Mouse (Mus musculus) heart, adult 8-10 months (tissue): ENCODE results near the gene Slc24a3. TPM values are rescaled to one million over a fixed set of nuclear protein-coding genes. Genes with fewer than 3 reads are reported as not detected.

Source experiments
- DNase-seq: peaks from one replicate; pipeline ENCODE4 v3.0.0; 2022; ENCODE audit warnings: low spot score
- total RNA-seq, 4 experiments: library from RNA; stranded (reverse); gene quantifications; 2 replicates each; pipeline ENCODE4 v1.2.4; 2022

Slc24a3 gene
- total RNA-seq, 4 experiments from 2014 or later, result 1.7 to 2.4 (median 2.0) TPM

DNA sequence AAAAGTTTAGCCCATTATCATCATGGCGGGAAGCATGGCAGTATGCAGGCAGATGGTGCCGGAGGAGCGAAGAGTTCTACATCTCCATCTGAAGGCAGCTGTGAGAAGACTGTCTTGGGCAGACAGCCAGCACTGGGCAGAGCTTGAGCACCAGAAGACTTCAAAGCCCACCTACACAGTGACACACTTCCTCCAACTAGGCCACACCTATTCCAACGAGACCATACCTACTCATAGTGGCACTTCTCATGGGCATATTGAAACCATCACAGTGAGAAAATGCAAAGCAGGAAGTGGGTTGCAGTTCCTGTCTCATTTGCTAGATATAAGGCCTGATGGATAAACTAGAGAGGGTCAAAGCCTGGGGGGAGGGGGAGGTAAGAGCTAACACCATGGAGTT is 29.5 kb downstream of the Slc24a3 start:
- no peak for DNase-seq

- DNase-seq, result no peak
Observed at GRCm38 (mm10) chr2:145213587-145213986, 46.0 kb downstream of the Slc24a3 start.

DNA sequence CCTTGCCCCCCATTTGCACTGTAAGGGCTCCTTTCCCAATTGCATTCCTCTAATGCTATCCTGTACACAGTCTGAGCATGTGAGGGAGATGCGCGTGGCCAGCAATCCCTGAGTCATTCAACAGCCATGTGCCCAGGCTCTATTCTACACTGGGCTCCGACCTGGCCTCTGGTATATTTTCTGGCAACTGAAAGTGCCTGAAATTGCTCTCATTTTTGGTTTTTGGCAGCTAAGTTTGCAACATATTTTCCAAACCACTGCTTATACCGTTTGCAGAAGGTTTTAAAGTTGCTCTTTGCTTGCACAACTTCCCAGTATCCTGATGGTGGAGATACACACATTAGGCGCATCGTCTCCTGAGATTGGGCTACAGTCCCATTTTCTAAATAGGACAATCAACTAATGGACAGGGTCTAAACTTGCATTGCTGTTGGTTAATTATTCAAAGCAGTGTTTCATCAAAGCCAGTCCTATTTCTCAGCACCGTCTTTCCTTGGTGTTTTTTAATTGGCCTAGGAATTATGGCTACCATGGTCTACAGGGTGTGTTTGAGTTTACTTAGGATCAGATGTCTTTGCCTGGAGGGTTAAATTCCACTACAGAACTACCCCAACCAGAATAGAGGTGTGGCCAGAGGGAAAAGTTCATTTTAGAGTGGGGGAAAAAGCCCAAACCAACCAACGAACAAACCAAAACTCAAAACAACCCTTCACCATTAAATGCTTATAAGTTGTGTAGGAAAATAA is 46.7 kb downstream of the Slc24a3 start:
- no peak for DNase-seq

GRCm38 (mm10) chr2:145216580-145216979 is 49.0 kb downstream of the Slc24a3 start:
- DNase-seq, result no peak

- DNase-seq, result no peak
Observed at GRCm38 (mm10) chr2:145217422-145217821, 49.9 kb downstream of the Slc24a3 start.

DNA sequence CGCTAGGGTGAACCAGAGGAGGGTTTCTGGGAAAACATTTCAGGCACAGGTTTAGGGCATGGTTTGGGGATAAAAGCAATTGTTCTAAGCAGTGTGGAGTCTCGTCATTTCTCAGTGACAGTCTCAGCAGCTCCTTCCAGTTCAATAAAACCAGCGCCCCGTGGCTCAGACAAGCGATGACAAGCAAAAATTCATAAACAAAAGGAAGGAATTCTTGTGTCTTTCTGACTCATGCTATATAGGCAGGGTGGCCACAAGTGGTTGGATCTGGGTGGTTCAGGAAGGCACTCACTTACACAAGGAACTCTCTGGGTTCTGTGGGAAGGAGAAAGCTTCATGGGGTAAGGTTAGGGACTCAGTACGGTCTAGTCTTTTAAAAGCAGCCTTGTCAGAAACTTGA is 51.7 kb downstream of the Slc24a3 start:
- DNase-seq, result no peak

DNA sequence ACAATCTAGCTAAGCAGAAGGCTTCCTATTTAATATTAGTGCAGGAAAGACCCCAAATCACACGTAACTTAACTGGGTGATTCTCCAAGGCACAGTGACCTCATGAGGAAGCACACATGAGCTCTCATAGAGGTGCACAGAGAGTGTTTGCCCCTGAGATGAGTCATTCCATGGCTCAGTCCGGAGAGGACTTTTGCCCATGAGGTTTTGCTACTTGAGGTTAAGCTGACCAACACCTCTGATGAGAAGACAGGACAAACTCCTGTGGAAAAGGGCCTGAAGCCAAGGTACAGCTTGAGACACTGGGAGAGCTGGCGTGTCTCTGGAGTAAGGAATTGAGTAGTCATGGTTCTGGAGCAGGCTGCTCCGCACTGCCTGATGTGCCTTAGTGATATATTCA is 56.1 kb downstream of the Slc24a3 start:
- DNase-seq, result no peak

GRCm38 (mm10) chr2:145225640-145226039 is 58.1 kb downstream of the Slc24a3 start:
- no peak for DNase-seq

GRCm38 (mm10) chr2:145226100-145226499 is 58.5 kb downstream of the Slc24a3 start:
- no peak for DNase-seq

DNA sequence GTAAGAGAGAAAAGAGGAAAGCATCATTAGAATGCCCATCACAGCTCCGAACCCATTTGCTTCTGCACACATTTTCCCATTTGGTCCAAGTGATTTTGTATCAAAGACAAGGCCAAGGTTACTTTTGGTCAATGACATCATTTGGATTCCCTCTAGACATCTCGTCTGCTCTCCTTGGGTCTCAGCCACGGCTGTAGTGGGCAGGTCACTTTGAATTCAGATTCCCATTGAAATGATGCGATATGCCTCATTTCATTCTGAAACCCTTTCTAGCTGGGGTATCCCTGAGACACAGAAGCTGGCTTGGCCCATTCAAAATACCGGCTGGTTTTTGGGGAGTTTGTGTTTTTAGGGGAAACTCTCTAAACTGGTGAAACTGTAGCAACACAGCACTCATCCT is 59.8 kb downstream of the Slc24a3 start:
- no peak for DNase-seq

GRCm38 (mm10) chr2:145232764-145233484 is 65.4 kb downstream of the Slc24a3 start:
- DNase-seq, result peak; percentile 36

DNA sequence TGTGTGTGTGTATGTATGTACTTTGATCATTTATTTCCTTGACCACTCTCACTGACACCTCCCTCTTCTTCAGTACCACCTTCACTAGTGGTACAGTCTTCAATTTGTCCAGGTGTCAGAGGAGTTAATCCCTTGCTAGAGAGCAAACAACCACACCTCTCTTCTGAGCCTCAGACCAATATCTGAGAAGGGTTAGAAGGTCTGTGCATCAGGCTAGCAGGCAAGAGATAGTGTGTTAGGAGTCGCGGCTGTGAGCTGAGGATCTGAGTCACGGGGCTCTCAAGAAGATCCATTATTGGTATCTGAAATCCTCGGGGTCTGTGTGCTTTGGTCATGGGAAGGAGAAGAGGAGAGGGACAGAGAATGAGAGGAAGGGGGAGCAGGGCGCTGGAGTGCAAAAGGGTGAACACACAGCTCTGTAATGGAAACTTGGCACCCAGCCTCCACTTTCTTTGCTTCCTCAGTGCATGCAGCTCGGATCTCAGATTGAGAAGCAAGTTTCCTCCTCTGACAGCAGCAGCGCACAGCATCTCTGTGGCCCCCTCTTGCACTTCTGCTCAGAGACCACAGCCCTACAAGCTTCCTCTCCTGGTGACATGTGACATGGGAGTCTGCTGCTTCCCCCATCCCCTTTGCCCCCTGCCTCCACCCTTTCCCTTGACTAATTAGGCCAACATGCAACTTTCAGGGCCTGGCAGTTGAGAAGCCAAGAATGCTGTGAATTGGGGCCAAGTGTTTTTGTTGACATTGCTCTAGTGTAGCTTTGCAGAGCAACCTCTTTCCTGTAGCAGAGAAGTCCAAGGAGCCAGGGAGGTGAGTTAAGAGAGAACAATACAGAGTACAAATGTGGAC is 66.2 kb downstream of the Slc24a3 start:
- DNase-seq, result peak; percentile 70

DNA sequence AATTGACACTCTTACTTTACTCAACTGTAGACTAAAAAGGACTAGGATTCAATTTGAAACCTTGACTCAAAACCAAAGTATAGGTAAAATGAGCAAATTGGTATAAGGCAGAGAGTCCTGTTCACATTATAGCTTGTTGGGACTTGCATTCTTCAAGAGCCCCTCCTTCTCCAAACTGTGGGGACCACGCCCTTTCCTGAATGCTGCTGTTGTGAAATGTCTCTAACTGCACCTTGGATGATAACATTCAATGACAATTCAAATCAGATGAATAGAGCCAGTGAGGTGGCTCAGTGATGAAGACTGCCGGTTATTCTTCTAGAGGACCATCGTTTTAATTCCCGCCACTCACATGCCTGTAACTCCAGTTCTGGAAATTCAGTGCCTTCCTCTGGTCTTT is 78.8 kb downstream of the Slc24a3 start:
- no peak for DNase-seq

DNA sequence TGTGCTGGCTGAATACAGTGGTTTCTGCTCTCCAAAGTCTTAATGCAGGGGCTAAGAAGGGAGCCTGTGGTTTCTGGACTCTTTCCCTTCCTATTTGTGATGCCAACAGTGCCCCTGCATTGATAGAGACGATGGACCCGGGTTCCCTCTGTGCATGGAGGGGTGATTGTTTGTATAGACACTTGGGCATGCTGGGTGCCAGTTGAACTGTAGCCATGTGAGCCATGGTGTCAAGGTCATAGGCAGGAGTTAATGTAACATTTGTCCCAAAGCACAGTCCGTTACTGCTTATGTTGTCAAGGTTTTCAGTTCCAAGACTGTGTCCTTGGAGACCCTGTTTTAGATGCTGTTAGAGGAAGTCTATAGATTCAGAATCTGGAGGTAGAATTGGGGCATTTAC is 80.6 kb downstream of the Slc24a3 start:
- DNase-seq, result no peak

- DNase-seq, result peak; percentile 47
Observed at GRCm38 (mm10) chr2:145257332-145257731, 89.8 kb downstream of the Slc24a3 start.

DNA sequence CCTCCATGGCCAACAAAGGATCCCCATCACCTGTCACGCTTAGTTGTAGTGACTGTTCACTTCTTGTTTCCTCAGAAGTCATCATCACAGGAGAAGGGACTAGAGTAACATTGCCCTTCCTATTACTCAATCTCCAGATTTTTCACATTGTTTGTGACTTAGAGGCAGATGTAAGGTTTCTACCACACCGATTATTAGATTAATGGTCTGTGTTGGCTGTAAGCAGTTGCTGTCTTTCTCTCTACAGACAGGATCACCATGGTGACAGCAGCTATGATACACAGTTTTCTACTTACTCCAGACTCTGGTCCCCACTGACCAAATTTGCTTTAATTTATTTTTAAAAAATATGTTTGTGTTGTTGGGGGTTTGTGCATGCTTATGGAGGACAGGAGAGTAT is 90.3 kb downstream of the Slc24a3 start:
- DNase-seq, result no peak

- DNase-seq, result no peak
Observed at GRCm38 (mm10) chr2:145260574-145260973, 93.0 kb downstream of the Slc24a3 start.

DNA sequence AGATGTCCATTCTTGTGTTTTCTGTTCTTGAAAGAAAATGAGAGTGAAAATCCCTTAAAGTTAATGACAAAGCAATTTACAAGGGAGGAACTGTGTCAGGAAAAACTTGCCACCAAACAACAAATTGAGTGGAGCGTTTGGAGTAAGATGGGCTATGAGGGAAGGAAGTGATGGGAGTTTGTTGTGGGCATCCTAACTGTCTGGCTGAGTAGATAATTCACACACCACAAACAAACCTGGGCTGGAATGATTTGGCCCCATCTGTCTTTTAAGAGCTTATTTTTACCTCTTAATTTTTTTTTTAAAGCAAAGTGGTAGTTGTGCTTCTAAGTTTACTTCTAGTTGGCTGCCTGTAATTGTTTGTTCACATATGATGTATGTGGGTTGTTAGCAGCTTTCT is 94.6 kb downstream of the Slc24a3 start:
- no peak for DNase-seq

GRCm38 (mm10) chr2:145266723-145267122 is 99.2 kb downstream of the Slc24a3 start:
- no peak for DNase-seq

DNA sequence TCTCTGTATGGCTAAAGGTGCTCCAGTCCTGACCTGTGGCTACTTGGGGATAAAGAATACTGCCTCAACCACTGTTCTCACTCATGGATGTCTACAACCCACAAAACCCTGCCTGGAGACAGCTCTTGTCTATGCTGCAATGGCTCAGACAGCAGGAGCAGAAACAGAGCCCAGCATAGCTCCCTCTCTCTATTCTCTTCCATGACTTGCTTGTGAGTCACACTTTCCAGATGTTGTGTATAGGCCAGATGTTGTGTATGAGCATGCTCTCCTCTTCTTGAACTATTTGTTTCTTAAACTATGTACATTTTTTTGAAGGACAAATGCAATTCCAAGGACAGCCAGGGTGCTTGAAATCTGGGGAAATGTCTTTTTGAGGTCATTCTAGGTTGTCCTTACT is 101.4 kb downstream of the Slc24a3 start:
- DNase-seq, result no peak

GRCm38 (mm10) chr2:145269410-145269809 is 101.9 kb downstream of the Slc24a3 start:
- no peak for DNase-seq

DNA sequence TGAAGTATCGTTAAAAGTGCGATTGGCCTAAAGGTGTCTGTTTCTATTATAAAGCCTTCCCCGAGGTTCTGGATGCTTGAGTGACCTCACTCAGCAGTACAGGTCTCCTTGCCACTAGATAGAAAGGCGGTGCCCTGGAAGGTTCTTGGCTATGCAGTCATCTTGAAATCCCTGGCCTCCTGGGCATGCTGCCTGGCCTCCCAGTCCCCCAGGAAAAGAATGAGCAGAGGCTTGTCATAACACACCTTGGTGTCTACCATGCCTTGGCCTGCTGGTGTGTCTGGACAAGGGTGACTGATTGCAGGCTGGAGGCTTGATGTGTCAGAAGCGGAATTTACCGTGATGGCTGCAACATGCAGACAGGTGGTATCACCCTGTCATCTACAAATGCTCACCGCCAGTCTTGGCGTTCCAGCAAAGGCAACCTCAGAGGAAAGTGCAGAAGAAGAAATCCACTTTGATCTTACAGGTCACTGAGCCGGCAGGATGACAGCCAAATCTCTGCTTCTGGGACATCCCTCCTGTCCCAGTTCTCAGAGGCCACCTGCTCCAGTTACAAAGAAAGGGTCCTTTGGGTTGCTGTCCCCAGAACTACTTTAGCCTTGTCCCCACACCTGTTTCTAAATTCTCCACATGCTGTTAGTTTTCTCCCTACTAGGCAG is 106.6 kb downstream of the Slc24a3 start:
- no peak for DNase-seq
